Mouse (Mus musculus): Measurements from ENCODE around the gene Btnl9.

DNA sequence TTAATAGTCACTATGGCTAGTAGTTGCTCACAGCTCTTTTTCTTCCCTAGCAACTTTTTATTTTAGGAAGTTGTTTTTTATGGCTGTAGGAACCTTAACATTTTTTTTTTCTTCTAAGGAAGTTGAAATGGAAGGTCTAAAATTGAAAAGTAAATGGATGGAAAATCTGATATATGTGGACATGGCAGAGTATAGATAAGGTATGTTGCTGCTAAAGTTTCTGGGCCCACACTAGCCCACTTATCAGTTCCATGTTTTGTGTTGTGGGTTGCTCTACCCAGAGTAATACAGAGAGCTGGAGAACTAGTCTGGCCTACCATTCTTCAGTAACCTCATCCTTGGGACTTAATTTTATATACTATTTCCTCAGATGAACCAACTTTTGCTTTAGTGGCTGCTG, 25.6 kb upstream of the Btnl9 start:
- TF ChIP-seq CTCF (IDR thresholded peaks at IDR 0.05; ENCODE audit: extremely low read depth, insufficient read depth, low read length) (no peak), POLR2A (IDR thresholded peaks at IDR 0.05; ENCODE audit: extremely low read depth, insufficient read depth, low read length) (no peak)

All from cortical plate, adult 2 months (tissue).